Mouse (Mus musculus): ENCODE measurements around the gene Ralgps1.

DNA sequence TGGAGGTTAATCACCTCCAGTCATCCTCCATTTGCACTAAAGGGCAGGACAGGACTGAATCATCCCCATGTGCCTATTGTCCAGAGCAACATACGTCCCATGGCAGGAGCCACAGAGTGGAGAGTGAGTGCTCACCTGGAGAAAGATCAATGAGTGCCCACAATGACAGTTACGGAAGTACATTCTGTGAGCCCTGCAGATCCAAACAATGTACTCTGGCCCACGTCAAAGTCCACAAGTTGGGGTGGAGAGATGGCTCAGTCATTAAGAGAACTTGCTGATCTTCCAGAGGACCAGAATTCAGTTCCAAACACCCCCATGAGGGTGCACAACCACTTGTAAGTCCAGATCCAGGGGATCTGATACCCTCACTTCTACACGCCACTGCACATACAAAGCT, 7.4 kb downstream of the Ralgps1 start:
- TF ChIP-seq CTCF (IDR thresholded peaks at IDR 0.05; ENCODE audit: control insufficient read depth, insufficient read depth, insufficient read length) (no peak), USF1 (IDR thresholded peaks at IDR 0.05; ENCODE audit: low read depth) (no peak), MAX (IDR thresholded peaks at IDR 0.05) (no peak), MYOD1 (IDR thresholded peaks at IDR 0.05; ENCODE audit: control insufficient read depth, insufficient read length, low read depth) (no peak), FOSL1 (IDR thresholded peaks at IDR 0.05; ENCODE audit: insufficient read depth, low read length, poor library complexity, severe bottlenecking) (no peak), CEBPB (IDR thresholded peaks at IDR 0.05; ENCODE audit: low read depth) (no peak)
